Mouse (Mus musculus) liver, postnatal 0 days (tissue): ENCODE data around the gene Fcrl6.

ENCODE experiments used
- CTCF ChIP-seq: sonication (generic); IDR thresholded peaks from 2 replicates; pipeline ENCODE4 v1.5.1; 2016; ENCODE audit warnings: antibody characterized with exemption, low read depth
- EP300 ChIP-seq: IDR thresholded peaks from 2 replicates; pipeline ENCODE4 v1.6.1; 2016; ENCODE audit warnings: antibody characterized with exemption, low read depth, mild to moderate bottlenecking

DNA sequence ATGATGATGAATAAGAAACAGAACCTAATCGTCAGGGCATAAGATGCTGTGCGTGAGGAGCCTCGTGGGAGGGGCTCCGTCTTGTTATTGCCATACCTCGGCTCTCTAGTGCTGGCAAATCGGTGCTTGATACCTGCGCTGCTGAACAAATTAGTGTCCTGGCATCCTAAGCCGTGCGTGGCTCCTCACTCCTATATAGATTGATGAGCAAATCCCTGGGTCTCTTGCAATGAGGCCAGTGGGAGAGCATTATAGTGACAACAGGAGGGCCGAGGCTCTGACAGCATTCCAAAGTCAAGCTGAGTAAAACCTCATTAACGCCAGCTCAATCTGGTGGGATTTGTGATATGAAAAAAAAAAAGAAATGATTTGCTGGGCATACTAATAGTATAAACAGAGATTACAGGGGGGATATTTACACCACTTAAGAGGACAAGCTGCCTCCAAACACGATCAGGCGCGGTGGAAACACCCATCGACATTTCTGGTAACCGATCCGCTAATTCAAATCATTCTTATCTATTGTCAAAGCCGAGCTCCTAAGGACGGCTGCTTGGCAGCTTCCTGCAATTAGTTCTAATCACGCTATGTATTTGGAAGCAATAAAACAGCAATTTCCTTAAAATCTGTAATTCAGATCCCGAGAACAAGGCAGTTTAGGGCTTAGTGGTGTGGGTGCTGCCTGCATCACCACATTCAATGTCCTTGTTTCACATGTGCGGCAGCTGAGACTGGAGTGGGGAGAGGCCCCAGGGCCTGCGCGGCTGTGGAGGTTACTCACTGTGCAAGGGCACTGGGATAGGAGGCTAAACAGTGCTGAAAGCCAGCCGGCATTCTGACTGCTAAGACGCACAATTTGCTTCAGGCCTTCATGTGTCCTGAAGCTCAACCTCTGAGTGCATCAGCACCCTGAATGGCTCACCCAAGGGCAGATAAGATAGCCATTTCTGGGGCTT, 16.5 kb downstream of the Fcrl6 start:
- TF ChIP-seq CTCF = no peak
- TF ChIP-seq EP300 = no peak
